Mouse (Mus musculus) mouse embryonic stem cell (cell line): Measurements from ENCODE around the gene Akap8.

Experiments
- in situ Hi-C, 2 experiments: fragments of 300-500 bp; cut with MboI; formaldehyde crosslinking; loops; 1 replicate in 1 of 2; 3 replicates in 1 of 2; pipeline ENCODE4 v1.14.3; 2019 to 2020; ENCODE audit warnings: low sequenced_read_pairs in 2 of 2, low pct_unique_long_range_greater_than_20kb in 1 of 2, mixed read lengths in 1 of 2; ENCODE audit not compliant: unreplicated experiment in 1 of 2

Akap8 gene

DNA sequence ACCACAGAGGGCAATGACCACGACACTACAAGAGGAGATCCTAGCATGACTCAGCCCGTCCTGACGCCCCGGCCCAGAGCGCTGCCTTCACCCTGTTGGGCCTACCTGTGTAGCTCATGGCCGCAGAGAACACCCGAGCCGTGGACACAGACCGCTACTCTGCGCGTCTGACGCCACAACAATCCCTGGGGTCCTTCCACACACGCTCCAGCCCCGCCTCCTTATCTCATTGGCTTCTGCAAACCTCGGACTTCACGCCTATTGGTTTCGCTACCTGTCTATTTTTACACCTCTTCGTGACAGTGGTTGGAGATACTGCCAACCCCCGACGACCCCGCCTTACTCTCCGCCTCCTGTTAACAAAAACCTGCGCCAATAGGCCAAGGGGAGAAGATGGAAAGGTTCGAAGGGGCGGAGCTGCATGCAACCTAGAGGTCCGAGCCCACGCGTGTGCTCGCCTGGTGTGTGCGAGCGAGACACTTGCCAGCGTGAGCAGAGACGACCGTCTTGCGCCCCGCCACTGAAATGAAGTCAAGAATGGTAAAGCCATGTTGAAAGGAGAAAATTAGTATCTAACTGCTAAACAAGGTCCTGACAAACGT is 29.4 kb upstream of the Akap8 start, which contains the start of gene Akap8l:
Gene Akap8l, minus strand, starts transcription at position 226 of the 602 bp plus-strand sequence.
- in situ Hi-C loops, result no loop called here

DNA sequence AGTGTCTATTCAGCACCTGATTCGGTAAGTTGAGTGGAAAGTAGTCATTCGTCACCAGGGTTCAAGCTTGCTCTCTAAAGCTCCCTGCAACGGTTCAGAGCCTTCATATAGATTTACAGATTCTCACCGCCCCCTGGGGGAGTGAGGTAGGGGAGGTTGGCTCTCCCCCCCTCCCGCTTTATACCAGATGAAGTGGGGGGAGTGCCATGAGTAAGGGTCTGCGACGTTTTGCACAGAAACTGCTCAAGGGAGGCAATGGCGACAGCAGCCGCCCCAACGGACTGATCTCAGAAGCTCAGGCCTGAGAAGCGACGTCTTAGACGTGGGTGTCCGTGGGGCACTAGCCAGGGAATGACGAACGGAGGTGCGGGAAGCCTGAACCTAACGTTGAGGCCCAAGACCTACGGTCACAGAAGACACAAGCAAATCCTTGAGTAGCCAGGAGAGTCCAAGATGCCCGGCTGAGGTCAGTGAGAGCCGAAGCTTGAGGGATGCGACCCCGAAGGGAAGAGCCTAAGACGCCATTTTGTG is 28.9 kb upstream of the Akap8 start:
- in situ Hi-C loops, result no loop called here

DNA sequence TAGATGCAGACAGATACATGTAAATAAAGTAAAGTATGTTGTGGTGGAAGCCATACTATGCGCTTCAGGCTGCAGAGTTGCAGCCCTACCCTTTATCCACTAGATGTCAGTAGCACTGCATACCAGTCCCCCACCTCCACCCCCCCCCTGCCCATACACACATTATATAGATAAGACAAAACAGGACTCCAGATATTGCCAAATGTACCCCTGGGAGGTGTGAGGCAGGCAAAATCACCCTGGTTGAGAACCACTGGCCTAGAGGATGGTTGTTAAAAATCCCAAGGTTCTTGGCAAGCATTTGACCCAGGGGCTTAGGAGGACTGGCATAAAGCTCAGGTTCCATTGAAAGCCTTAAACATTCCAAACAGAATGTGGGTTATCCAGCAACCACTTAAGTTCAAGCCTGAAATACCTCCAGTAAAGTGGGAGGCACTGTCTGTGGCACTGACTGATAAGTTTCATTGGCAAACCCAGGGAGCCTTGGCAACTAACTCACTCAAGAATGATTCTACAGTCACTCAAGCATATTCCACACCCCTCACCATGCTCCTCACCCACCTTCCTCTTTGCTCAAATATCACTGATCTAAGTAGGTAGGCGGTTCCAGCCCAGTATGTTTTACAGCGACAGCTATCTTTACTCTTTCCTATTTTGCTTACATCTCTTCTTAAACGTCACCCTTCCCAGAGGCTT is 28.1 kb upstream of the Akap8 start:
- in situ Hi-C loops, result no loop called here

DNA sequence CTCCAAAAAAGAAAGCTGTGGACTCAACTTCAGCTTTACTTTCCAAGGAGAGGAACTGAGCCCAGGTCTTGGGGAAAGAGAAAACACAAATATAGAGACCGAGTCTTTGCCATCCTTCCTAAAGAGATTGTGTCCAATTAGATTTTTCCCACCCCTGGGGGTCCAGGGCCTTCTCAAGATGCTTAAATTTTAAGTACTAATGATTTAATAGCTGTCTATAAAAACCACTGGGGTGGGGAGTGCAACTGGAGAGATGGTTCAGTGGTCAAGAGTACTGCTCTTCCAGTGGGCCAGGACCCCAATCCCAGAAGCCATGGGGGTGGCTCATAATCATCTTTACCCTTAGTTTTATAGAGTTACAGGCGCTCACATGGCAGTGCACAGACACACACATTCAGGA is 27.4 kb upstream of the Akap8 start:
- in situ Hi-C loops, result no loop called here

DNA sequence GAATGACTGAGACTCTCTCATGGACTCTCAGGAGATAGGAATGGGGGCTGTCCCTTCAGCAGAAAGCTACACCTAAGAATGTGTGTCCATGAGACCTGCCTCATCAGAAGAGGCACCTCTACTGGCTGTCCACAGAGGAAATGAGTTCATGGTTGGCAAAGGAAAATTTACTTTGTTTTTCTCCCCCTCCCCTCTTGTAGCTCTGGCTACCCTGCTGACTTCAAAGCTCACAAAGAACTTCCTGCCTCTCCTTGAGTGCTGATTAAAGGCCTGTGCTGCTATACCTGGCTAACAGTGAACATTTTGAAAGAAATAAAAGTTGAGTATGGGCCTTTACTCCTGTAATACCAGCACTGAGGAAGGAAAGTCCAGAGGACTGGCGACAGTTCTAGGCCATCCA is 20.1 kb upstream of the Akap8 start:
- in situ Hi-C loops, result no loop called here

DNA sequence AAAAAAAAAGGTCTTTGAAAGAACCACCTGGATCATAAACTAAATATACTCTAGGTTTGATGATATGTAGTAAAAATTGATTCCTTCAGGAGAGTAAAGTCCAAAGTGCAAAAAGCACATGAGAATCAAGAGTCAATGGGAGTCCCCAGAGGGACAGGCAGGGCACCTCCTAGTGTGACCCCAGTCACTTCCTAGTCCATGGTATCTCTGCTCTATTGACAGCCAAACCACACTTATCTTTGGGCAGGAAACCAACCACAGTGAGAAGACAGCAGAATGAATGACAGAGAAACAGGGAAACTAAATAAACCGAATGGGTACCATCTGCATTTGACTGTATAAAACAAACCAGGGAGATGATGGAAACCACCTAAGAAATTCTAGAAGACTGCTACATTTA is 19.1 kb upstream of the Akap8 start:
- in situ Hi-C loops, result no loop called here

DNA sequence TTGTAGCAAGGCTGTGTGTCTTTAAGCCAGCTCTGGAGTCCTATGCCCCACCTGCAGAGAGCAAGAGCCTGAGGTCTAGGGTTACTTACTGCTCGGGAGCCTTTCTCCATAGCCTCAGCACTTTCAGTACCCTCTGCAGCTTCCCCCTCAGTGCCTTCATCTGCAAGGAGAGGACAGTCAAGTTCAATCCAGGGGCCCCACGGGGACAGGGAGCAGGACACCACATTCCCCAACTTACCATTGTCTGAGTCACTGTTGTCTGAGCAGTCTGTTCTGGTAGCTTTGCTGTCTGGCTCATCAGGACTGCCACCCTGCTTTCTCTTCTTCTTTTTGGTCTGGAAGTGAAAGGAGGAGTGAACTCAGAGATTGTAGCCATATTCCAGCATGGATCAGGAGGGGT is 14.8 kb upstream of the Akap8 start:
- in situ Hi-C loops, result no loop called here

DNA sequence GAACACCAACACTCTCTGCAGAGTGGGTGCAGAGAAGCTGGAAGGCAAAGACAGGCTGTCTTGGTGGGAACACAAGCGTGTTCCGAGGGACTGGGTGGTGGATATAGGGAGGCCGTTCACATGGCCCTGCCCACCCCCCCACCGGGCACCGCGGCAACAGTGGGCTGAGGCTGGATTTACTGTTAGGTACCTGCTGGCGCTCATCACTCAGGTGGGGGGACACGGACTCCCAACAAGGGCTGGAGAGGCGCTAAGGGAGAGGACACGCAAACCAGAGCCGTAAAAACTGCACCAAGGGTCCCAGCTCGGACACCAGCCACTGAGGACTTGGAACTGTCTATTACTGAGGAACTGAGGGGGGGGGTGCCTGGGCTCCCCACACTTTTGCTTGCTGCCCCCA is 13.9 kb upstream of the Akap8 start:
- in situ Hi-C loops, result no loop called here

DNA sequence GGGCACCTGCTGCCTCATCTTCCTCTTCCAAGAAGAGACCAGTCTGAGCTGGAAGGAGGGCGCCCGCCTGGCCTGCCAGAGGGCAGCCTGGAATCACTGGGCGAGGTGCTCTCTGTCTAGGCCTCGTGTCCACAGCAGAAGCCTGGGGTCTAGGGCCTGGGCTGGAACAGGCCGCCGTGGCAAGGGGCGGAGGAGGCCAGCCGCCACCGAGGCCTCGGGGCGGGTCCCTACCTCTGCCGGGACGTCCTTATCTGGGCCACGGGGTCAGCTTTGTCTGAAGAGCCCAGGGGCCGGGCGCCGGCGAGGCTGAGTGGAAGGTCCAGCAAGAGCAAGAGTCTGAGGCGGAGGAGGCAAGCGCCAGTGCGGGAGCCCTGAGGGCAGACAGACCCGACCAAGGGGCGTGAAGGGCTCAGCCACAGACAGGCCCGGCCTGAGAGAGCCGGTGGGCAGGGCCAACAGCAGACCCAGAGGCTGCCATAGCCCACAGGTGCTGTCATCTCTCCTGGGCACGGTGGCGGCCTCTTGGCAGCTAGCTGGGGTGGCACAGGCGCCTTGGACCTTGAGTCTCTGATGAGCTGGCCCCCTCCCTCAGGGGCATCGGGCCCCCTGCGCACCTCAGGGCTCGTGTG is 12.8 kb upstream of the Akap8 start:
- in situ Hi-C loops, result no loop called here

DNA sequence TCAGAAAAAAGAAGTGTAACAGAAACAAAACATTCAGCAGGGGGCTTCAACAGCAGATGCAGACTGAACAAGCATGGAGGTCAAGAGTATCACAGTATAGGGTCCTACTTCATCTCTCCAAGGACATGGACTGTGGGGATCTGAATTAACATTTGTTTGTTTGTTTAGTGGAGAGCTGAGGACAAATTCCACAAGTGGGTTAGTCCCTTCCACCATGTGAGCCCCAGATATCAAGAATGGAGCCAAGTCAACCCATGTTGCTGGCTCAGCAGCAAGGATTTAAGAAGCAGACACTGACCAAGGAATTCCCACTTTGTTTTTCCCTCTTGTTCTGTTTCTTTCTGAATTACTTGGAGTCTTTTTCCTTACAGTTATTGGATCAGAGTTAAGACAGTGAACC is 6.5 kb upstream of the Akap8 start:
- in situ Hi-C loops, result no loop called here

DNA sequence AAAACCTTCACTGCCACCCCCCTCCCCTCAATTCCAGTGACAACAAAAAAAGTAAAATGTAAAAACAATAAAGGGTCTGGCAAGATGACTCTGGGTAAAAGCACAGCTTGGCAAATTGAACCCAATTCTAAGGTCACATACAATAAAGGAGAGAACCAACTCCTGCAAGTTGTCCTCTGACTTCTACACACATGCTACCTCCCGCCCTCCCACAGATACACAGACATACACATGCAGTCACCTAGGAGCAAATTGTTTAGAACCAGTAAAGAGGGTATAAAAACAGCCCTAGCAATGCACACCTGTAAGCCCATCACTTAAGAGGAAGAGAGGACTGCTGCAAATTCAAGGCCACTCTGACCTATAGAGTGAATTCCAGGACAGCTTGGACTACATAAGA is 1.8 kb upstream of the Akap8 start:
- in situ Hi-C loops, result no loop called here

DNA sequence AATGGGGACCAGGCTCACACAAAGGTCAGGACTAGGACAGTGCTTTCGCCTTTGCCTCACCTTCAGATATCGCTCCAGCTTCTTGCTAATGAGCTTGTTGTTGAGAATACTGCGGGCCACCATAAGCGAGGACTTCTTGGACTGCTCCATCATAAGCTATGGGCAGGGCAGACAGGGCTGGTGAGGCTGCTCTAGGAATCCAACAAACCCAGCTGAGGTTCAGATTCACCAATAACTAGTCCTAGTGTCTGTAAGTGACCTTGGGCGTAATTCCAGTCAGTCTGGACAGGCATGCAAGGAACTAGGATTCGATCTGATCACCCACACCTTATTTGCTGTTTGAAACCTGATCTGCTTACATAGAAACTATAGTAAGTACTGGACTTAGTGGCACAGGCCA is 798 bp upstream of the Akap8 start:
- in situ Hi-C loops, result no loop called here

DNA sequence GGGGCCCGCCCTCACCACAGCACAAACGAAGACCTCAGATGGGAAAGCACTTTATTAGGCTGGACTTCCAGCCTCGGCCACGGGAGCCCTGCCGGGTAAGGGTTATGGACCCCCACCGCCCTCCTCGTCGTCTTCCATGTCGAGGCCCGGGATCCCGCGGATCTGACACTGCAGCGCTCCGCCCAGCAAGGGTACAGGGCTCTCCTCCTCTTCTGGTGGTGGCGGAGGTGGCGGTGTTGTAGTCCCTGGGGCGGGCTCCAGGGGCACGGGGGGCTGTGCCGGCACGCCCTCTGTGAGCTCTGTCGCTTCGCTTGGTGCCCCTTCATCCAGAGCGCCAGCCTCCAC is 324 bp upstream of the Akap8 start:
- in situ Hi-C loops, result no loop called here

DNA sequence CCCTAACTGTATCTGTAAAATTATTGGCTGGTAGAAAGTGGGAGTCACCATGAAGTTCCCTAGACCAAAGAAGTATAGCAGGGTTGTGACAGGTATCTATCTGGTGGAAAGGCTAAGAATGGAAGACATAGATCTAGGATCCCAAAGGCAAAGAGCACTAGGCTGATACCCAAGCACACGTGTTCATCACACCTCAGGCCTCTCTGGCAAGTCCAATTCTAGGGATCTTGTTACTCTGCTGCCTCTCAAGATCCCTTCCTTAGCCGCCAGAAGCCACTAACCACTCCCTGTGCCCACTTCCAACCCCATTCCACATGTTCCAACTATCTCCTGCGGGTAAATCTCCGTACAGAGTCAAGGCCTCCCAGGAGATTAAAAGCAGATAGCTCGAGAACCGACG is 1.1 kb downstream of the Akap8 start:
- in situ Hi-C loops, result no loop called here

DNA sequence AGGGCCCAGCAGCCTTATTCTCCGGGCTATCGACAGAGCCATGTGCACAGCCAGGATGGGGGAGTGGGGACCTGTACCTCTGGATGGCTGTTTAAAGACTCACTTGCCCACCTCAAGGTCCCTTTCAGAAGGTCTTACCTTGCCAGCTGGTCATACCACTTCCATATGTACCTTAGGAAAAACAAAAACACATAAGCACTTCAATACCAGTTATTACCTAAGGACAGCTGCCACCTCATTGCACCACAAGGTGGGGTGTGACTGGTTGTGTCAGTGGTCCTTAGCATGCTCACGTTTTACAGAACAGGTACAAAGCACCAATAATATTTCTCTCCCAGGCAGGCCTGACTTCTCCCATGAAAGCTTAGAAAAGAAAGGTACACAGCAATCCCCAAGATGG is 3.3 kb downstream of the Akap8 start:
- in situ Hi-C loops, result no loop called here

DNA sequence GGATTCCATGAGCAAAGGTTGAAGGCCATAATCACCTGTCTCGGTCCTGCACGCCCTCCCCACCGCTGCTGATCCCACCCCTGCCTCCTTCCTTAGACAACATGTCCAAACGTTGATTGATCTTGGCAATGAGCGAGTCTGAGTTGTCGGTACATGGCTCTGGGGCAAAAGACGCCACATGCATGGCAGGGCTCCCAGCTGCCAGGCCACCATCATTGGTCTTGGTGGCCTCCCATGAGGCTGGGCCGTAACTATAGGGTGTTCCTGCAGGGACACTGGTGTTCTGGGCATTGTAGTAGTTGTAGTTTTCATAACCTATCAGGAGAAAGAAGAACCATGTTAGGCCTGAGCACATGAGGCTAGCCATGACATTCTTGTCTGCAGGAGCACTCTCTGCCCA is 4.0 kb downstream of the Akap8 start:
- in situ Hi-C loops, result no loop called here

DNA sequence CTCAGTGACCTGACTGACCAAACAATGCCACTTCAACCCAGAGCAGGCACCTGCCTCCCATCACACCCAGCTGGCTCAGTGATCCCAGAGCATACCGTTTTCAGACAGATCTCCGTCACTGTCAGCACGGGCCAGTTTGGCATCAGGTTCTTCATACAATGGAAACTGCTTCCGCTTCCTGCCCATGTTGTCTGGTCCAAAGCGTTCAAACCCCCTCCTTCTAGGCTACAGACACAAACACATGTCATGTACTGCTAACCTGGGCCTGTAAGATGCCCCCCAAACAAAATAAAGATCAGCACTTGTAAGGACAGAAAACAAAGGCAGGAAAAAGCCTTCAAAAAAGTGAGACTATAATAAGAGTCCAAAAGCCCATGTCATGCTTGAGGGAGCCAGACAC is 5.5 kb downstream of the Akap8 start:
- in situ Hi-C loops, result no loop called here

DNA sequence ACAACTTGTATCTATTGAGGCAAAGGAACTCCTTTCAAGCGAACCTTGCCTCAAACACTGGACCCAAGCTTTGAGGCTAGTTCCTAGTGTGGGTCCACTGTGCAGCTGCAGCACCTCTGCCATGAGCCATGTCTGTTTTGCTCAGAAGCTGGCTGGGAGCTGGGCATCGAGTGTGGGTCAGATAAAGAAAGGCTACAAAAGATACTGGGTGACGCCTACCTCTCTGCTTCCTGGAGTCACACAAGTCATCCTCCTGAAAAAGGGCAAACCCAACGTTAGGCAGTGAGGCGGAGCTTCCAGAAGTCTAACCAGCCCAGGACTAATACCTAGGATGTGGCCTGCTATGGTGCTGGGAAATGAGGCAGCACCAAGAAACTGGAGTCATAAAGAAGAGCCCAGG is 7.1 kb downstream of the Akap8 start:
- in situ Hi-C loops, result no loop called here

DNA sequence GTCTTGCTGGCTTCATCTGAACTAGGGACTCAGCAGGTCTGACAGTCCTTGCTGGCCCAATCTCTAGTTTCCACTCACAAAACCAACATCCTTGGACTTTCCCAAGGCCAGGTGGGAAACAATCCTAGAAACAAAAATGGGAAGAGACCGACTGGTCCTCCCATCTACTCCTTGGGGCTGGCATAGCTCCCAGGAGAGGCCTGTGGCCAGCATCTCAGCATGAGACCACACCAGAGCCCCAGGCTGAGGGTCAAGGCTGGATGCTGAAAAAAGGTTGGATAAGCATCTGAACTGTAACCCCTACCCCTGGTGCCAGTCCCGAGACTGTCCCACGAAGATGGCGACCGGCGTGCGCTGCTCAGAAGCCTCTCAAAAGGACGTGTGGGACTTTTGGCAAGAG is 8.2 kb downstream of the Akap8 start:
- in situ Hi-C loops, result no loop called here

DNA sequence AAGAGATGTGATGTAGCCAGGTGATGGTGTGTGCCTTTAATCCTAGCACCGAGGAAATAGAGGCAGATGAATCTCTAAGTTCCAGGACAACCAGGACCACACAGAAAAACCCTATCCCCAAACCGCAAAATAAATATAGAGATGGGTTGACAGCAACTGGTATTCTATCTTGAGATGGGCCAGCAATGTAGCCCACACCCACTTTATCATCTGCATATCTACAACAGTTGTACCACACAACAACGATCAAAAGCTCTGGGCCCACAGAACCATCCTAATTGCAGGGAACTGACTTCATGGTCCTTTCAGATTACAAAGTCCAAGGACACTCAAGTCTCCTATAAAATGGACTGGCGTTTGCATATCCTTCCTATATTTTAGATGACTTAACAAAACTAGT is 13.1 kb downstream of the Akap8 start:
- in situ Hi-C loops, result no loop called here
